Mouse (Mus musculus): ENCODE results near the gene Ikzf1.

Ikzf1 gene

DNA sequence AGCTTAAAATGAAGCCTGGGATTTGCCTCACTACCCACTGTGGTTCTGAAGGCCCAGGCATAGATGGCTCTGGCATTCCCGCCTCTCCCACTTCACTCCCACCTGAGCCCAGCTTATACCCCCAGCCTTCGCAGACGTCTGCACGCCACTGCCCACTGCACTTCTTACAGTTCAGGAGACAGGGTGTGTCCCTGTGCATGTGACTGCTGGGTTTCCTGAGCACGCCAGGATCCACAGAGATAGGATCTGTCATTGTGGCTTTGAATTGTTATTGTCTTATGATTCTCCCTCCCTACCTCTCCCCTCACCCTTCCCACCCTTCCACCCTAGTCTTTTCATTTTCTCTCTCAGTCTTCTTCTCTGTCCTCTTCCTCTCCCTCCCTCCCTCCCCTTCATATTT lies 34.9 kb downstream of the Ikzf1 start:
- DNase-seq (ENCODE audit: low spot score in 2 of 2): no peak

DNA sequence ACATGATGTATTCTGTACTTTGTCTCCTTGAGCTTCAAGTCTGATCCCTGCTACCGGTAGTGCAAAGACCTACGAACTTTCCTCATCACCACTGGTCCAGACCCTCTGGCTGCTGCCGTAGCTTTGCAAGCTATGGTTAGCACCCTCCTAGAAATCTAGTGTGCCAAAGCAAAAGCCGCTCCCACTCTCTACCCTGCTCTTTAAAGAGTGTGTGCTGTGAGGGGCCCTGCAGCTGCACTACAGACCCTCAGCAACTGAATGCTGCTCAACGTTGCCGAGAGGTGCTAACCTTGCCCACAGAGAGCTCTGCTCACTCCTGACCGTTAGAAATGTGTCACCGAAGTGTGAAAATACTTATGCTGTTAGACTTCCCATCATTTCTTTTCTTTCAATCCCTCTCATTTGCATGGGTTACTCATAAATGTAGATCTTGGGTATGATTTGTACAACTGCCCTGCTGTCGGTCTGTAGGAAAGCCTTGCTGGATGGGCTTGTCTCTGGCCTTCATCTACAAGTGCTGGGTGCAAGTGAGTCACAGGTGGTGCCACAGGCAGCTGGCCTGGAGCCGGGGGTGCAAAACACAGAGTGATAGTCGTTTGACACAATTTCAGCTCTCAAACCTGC lies 40.6 kb downstream of the Ikzf1 start:
- DNase-seq (ENCODE audit: low spot score in 2 of 2): no peak

GRCm38 (mm10) chr11:11725876-11726525 lies 41.2 kb downstream of the Ikzf1 start:
- DNase-seq (ENCODE audit: low spot score in 2 of 2): no peak

GRCm38 (mm10) chr11:11726807-11727276 lies 42.0 kb downstream of the Ikzf1 start:
- DNase-seq (ENCODE audit: low spot score in 2 of 2): no peak

DNA sequence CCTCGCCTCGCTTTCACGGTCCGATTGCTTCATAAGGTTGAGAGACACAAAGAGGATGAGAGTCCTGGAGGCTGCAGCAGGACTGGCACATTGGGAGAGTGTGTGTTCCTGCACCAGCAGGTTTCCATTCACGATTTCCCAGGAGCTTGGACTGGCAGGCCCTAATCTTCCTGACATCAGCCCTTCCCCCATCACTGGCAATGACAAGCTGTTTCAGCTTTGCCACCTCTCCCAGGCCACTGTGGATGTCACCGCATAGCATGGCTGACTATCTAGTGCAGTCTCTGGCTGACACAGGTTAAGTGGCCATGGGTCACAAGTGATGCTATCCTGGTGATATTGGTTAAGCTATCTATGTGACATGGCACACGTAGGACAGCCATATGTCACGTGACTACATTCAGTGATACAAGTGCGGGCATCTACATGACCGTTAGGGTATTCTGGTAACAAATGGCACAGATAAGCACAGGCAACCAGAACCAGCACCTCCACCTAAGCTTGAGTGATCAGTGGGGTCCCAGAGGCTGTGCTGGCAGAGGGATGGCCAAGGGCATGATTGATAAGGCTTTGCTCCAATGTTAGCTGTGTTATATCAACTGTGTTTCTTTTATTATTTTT lies 43.2 kb downstream of the Ikzf1 start:
- no peak for DNase-seq (ENCODE audit: low spot score in 2 of 2)

DNA sequence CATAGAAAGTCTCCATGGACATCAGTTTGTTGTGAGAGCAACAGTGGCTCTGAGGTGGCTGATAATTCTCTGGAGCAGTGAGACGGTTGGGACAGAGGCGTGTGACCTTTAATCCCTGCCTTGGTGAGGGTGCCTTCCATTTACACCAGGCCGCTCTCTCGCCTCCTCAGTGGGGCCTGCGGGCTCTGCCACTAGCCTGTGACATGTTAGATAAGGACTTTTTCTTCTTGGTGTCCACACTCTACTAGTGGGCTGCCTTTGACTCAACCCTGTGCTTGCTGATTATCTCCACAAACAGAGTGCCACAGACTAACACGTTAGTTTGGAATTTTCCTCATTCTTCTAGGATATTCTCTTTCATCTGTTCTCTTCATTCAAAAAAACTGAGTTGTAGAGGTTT lies 44.4 kb downstream of the Ikzf1 start:
- DNase-seq (ENCODE audit: low spot score in 2 of 2): no peak

DNA sequence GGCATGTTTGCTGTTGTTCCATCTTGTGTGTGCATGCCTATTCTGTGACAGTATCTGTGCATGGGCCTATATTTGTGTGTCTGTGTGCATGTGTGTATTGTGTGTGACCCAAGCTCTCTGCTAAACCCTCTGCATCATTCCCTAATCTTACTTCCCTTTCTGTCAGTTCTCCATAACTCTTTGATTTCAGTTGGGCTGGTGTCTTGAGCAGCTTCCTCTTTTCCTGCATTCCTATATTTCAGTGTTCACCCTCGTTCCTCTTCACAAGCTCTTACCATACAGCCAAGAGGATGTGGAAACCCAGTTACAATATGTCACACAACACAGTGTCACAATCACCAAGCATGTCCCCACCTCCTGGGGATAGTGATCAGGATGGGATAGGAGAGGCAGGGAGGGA lies 45.3 kb downstream of the Ikzf1 start:
- DNase-seq (ENCODE audit: low spot score in 2 of 2): no peak

DNA sequence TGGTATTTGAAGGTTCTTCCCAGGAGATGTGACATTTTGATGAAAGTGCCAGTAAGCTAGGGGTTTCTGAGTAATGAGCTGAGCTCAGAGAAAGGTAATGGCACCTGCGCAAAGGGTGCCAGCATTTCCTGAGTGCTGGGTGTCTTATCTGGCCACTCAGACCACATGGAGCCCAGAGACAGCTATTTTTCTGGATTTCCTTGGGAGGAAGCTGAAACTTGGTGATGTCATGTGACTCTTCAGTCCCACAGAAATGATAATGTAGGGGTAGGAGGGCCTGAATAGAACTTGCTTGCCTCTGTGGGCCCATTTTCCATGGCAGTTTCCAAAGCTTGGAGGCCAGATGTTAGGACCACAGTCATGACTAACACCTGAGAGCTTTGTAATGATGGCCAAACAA lies 46.9 kb downstream of the Ikzf1 start:
- no peak for DNase-seq (ENCODE audit: low spot score in 2 of 2)

- no peak for DNase-seq (ENCODE audit: low spot score in 2 of 2)
Measured at GRCm38 (mm10) chr11:11732972-11733770, 48.4 kb downstream of the Ikzf1 start.

DNA sequence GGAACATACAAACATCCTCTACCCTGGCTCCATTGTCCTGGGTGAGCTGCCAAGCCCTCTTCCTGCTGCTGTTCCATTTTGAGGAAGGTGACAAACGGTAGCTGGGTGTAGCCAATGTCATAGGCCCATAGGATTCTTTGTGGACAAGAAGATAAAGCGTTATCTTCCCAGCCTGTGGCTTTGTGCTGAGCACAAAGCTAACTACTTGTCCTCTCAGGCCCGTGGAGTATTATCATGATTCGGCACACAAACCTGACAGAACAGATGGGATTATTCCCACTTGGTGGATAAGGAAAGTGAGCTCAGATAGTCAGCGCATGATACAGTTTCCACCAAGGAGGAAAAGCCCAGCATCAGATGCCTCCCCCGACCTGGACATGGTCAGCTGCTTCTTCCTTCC lies 50.4 kb downstream of the Ikzf1 start:
- DNase-seq (ENCODE audit: low spot score in 2 of 2): no peak

- DNase-seq (ENCODE audit: low spot score in 2 of 2): no peak
Measured at GRCm38 (mm10) chr11:11736948-11737347, 52.1 kb downstream of the Ikzf1 start.

GRCm38 (mm10) chr11:11737562-11737961 lies 52.8 kb downstream of the Ikzf1 start:
- DNase-seq (ENCODE audit: low spot score in 2 of 2): no peak

DNA sequence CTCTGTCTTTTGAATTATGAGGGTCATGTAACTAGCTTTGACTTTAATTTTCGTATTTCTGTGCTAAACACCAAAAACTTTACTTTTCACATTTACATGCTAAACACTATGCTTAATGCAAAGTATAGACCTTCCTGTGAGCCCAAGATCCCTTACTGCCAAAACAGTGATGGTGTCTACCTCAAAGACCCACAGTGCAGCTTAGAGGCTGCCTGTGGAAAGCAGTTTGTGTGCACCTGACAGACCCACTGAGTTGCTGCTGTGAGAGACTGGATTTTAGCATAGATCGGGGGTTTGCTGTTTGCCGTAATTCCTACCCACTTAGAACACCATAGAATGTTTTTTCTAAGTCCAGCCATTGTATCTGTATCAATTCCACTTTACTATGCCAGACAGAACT lies 54.3 kb downstream of the Ikzf1 start:
- DNase-seq (ENCODE audit: low spot score in 2 of 2): no peak

DNA sequence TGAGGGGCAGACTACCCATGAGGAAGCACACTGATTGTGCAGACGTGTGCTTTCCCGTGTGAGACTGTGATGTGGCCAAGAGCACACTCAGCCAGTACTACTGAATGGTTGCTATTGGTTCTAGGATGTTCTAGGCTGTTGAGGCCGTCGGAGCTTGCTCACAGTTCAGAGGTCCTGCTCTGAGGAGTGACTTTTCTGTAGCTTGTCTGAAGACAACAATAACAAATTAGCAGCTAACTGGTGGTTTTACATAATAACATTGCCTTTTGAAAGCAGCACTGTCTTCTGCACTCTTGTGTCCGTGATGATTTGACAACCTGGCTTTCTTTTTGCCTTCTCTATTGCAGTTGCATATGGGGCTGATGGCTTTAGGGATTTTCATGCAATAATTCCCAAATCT lies 55.8 kb downstream of the Ikzf1 start:
- DNase-seq (ENCODE audit: low spot score in 2 of 2): no peak

- no peak for DNase-seq (ENCODE audit: low spot score in 2 of 2)
Measured at GRCm38 (mm10) chr11:11741574-11741973, 56.8 kb downstream of the Ikzf1 start.

DNA sequence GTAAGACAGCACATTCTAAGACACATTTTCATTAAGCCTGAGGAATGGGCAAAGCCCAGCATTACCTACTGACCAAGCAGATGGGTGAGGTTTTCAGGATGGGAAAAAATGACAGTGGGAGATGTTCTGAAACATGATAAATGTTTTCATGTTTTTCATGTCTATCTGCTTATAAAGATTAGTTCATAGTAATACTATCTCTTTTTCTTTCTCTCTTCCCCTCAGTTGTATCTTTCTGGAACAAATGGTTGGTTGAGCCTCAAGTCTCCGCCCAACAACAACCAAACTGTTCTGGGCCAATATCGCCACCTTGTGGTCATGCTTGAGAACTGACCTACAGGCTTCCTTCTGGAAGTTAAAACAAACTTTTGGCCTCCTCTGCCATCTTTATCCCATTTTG lies 57.8 kb downstream of the Ikzf1 start:
- no peak for DNase-seq (ENCODE audit: low spot score in 2 of 2)

GRCm38 (mm10) chr11:11744222-11744621 lies 59.4 kb downstream of the Ikzf1 start:
- no peak for DNase-seq (ENCODE audit: low spot score in 2 of 2)

DNA sequence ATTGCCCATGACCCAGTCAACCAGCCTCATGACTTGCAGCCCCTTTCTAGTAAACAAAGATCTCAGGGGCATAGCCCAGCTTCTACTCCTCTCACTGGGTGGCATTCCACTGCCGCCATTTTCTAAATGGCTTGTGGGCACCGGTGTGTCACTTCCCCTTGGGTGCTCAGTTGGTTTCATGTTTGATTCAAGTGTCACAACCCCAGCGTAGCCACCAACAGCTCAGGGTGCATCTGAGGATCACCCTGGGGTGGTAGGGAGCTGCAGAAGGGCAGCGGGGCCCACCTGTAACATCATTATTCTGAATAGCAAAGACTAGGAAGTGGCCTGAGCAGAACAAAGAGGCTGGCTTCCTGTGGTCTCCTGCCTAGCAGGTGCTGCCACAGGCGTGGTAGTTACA lies 66.3 kb downstream of the Ikzf1 start:
- DNase-seq (ENCODE audit: low spot score in 2 of 2): no peak

GRCm38 (mm10) chr11:11752859-11753258 lies 68.1 kb downstream of the Ikzf1 start:
- no peak for DNase-seq (ENCODE audit: low spot score in 2 of 2)

- DNase-seq (ENCODE audit: low spot score in 2 of 2): no peak
Measured at GRCm38 (mm10) chr11:11758121-11758520, 73.3 kb downstream of the Ikzf1 start.

- no peak for DNase-seq (ENCODE audit: low spot score in 2 of 2)
Measured at GRCm38 (mm10) chr11:11758883-11759282, 74.1 kb downstream of the Ikzf1 start.

GRCm38 (mm10) chr11:11763211-11763666 lies 78.4 kb downstream of the Ikzf1 start:
- no peak for DNase-seq (ENCODE audit: low spot score in 2 of 2)

Data from frontal cortex, postnatal 25 days (tissue).